Mouse (Mus musculus): ENCODE data around the gene Atxn2. TPM values are rescaled to one million over a fixed set of nuclear protein-coding genes. Genes with fewer than 3 reads are reported as not detected.

Gene Atxn2
- total RNA-seq, 2 experiments from 2014 or later, result 41.5 to 73.0 TPM

DNA sequence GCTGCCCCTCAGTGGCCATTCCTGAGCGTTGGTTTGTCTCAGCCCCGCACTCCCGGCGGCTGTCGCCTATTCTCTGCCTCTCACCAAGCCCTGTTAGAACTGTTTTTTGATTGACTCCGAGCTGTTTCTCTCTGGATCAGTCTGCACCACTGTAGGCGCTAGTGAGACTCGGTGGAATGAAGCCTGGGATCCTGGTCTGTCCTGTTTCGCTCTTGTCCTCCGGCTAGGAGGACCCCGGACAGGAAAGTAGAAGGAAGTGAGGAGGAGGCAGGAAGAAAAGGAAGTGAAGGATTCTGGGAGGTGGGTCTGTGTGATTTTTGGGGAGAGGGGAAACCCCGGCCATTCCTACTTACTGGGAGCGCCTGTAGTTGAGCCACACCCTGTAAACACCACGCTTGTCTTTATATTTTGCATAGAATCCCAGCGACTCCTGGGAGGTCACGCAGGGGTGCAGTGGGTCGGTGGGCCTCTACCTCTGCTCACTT is 136.9 kb downstream of the Atxn2 start:
- peak; percentile 29 for ATAC-seq (replicated peaks; ENCODE audit: poor library complexity, severe bottlenecking)

DNA sequence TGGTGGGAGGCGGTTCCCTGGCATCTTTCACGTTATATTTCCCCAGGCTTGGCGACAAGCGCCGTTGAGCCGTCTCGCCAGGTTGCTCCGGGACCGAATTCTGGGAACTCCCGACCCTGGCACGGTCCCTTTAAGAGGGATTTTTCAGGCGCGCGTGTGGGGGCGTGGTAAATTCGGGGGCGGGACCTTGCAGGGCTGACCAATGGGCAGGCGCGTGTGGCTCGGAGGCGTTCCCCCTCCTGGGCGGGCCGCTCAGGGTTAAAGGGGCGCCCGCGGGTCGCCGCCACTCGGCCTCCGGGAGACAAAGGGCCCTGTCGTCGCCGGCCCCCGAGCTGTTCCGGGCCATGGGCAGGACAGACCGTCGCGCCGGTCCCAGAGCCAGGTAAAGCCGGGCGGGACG is 137.6 kb downstream of the Atxn2 start, which contains the start of gene Pheta1:
TSS of gene Pheta1 (plus strand) at position 242 of the 400 bp plus-strand sequence.
- ATAC-seq (replicated peaks; ENCODE audit: poor library complexity, severe bottlenecking), result peak; percentile 73

DNA sequence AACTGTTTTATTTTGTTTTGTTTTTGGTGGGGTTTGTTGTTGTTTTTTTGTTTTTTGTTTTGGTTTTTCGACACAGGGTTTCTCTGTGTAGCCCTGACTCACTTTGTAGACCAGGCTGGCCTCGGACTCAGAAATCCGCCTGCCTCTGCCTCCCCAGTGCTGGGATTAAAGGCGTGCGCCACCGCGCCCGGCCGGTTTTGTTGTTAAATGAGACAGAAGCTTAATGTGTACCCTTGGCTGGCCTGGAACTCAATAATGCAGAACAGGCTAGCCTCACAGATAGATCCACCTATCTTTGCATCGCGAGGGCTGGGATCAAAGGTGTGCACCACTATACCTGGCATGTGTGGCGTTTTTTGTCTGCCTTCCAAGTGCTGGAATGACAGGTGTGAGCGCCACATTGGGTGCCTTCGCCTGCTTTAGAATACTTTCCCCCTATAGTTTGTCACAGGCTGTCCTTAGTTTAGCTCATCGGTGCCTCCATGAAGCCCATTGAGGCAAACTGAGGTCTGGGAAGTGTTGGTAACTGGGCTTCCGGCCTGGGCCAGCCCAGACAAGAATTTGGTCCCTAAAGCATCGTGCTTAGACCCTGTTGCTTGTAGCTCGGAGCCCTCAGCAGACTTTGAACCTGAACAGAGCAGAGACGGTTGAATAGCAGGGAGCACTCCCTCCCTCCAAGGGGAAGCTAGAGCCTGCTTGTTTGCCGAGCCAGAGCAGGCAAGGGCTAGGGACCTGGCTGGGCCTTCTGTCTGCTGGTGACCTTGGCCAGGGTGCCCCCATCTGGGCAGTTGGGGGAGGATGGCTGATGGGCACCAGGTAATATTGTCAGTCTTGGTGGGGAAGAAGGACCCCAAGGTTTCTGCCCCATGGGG is 138.6 kb downstream of the Atxn2 start:
- no peak for ATAC-seq (replicated peaks; ENCODE audit: poor library complexity, severe bottlenecking)

DNA sequence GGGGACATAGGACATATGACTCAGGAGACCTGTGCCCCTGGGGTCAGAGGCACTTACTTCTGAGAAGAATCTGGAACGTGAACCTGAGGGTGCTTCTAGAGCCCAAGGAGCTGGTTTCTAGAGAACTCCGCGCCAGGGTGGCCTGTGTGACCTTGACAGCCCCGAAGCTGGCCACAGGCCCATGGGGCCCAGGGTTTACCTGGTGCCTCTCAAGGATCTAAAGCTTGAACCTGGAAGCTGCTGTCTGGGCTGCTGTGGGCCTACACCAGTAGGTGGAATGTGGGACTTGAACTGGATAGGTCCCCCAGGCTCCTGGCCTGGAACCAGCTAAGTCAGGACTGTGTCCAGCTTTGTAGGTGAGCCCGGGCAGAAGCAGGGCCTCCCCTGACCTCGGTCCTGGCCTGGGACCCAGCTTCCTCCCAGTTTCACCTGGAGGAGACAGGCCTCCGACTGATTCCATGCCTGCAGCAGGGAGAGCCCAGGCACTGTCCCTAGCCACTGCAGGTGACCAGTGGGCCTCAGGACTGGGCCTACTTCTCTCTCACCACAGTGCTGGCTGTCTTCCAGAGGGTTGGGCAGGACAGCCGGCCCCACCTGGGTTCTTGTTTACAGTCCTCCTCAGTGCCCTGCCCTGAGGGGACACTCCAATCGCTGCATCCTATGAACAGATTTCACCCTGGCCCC is 142.4 kb downstream of the Atxn2 start:
- no peak for ATAC-seq (replicated peaks; ENCODE audit: poor library complexity, severe bottlenecking)

DNA sequence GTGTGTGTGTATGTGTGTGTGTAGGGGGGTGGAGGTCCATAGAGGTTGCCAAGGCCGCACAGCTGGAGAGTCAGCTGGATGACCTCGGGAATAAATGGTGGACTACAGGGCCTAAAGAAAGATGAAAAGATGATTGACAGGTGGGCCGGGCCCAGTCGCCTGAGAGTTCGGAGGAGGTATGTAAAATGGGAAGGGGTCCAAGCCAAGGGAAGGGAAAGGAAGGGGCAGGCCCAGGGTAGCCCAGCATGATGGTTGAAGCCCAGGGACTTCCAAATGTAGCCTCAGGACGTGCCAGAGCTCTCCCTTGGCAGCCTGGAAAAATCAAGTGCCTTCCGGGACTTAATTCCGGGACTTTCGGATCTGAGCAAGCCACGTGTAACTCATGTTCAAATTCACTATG is 143.6 kb downstream of the Atxn2 start:
- ATAC-seq (replicated peaks; ENCODE audit: poor library complexity, severe bottlenecking), result no peak

DNA sequence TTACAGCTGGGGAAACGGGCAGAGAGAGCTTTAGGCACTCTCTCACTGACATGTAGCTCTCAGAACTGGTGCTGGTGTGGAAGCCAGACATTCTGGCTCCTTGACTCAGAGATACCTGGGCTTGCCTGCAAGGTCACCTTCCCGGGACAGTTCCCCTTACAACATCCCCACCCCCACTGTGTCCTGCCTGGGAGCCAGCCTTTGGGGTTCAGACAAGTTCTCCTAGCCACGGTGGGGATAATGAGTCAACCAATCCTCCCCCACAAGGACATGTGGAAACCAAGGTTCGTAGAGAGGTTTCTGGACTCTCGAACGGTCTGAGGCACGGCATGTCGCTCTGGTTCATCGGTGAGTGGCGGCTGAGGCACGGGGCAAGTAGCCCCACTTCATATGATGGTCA is 145.6 kb downstream of the Atxn2 start:
- no peak for ATAC-seq (replicated peaks; ENCODE audit: poor library complexity, severe bottlenecking)

DNA sequence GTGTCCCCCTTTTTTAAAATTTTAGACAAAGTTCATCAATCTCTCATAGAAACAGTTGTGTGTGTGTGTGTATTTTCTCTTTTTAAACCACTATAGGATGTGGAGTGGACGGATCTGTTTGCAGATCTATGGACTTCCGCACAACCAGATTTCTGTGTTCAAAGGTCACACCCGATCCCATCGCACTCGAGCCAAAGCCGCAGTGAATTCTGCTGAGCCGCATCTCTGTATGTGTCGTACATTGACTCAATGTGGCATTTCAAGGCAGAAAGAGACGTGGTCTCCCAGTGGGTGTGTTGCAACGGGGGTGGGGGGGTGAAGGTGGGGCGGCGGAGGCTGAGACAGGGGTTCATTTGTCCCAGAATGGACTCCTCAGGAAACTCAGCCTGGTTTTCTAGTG is 147.3 kb downstream of the Atxn2 start:
- no peak for ATAC-seq (replicated peaks; ENCODE audit: poor library complexity, severe bottlenecking)

DNA sequence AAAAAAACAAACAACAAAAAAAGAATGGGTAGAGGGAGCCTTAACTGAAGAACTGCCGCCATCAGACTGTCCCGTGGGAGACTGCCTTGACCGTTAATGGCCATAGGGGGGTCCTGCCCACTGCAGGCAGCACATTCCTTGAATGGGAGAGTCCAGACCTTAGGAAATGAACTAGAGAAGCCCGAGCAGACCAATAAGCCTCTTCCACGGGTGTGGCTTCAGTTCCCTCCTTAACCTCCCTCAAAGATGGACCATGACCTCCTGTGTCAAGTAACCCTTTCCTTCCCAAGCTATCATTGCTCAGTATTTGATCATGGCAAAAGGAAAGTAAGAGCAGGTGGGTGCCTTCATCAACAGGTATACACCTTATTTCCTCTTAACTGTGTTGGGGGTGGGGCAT is 150.8 kb downstream of the Atxn2 start:
- ATAC-seq (replicated peaks; ENCODE audit: poor library complexity, severe bottlenecking), result no peak

DNA sequence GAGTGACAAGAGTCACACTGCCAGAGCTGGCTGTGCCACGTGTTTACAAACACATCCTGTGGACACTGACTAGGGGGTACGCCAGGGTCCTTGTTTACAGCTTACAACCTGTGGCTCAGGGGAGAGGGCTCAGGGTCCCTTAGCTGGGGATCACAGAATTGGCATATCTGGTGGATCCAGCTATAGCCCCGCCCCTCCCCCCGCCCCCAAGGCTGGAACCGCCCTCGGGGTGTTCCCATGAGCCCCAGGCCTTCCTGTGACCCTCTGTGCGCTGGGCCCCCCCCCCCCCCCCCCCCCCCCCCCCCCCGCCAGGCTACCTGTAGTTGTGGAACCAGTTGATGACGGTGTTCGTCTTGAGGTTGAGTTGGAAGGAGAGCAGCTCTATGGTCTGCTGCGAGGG is 153.2 kb downstream of the Atxn2 start:
- ATAC-seq (replicated peaks; ENCODE audit: poor library complexity, severe bottlenecking), result no peak

Other genes starting within 250 kb of the Atxn2 start
- gene Adam1b, start 207.9 kb upstream of the Atxn2 start, total RNA-seq (2014; fragmentation: Nextera tagmentation), result not detected in 2 replicates
- gene Adam1b, start 207.9 kb upstream of the Atxn2 start, total RNA-seq (2017), result 0.15 TPM in 1 of 2 replicates, not detected in the other
- 2.6 and 2.8 TPM in 2 replicates for gene Adam1a, start 165.9 kb upstream of the Atxn2 start, total RNA-seq (2014; fragmentation: Nextera tagmentation)
- 1.1 and 2.1 TPM in 2 replicates for gene Adam1a, start 165.9 kb upstream of the Atxn2 start, total RNA-seq (2017)
- gene Gm42878, start 165.9 kb upstream of the Atxn2 start, total RNA-seq (2014; fragmentation: Nextera tagmentation), result not detected in 2 replicates
- not detected in 2 replicates for gene Gm42878, start 165.9 kb upstream of the Atxn2 start, total RNA-seq (2017)
- gene Mapkapk5, start 165.4 kb upstream of the Atxn2 start, total RNA-seq (2014; fragmentation: Nextera tagmentation), result 60.9 and 128 TPM in 2 replicates
- 91.6 and 97.7 TPM in 2 replicates for gene Mapkapk5, start 165.4 kb upstream of the Atxn2 start, total RNA-seq (2017)
- 217 and 230 TPM in 2 replicates for gene Aldh2, start 117.5 kb upstream of the Atxn2 start, total RNA-seq (2014; fragmentation: Nextera tagmentation)
- gene Aldh2, start 117.5 kb upstream of the Atxn2 start, total RNA-seq (2017), result 277 and 283 TPM in 2 replicates
- 0.84 and 2.5 TPM in 2 replicates for gene Acad12, start 92.4 kb upstream of the Atxn2 start, total RNA-seq (2014; fragmentation: Nextera tagmentation)
- gene Acad12, start 92.4 kb upstream of the Atxn2 start, total RNA-seq (2017), result 2.7 and 3.3 TPM in 2 replicates
- gene Acad10, start 50.8 kb upstream of the Atxn2 start, total RNA-seq (2014; fragmentation: Nextera tagmentation), result 1.7 and 2.7 TPM in 2 replicates
- gene Acad10, start 50.8 kb upstream of the Atxn2 start, total RNA-seq (2017), result 2.1 and 4.5 TPM in 2 replicates
- gene Brap, start 50.8 kb upstream of the Atxn2 start, total RNA-seq (2014; fragmentation: Nextera tagmentation), result 39.4 and 42.1 TPM in 2 replicates
- gene Brap, start 50.8 kb upstream of the Atxn2 start, total RNA-seq (2017), result 50.6 and 56.0 TPM in 2 replicates
- 31.5 and 32.8 TPM in 2 replicates for gene Sh2b3, start 126.3 kb downstream of the Atxn2 start, total RNA-seq (2014; fragmentation: Nextera tagmentation)
- gene Sh2b3, start 126.3 kb downstream of the Atxn2 start, total RNA-seq (2017), result 11.9 and 12.5 TPM in 2 replicates
- 0.62 and 2.6 TPM in 2 replicates for gene Pheta1, start 137.6 kb downstream of the Atxn2 start, total RNA-seq (2014; fragmentation: Nextera tagmentation)
- gene Pheta1, start 137.6 kb downstream of the Atxn2 start, total RNA-seq (2017), result 1.1 and 2.2 TPM in 2 replicates

Data from granulocyte monocyte progenitor cell, adult 5-6 weeks (primary cell).